Mouse (Mus musculus): ENCODE measurements around the gene Wdfy2. TPM values are rescaled to one million over a fixed set of nuclear protein-coding genes. Genes with fewer than 3 reads are reported as not detected.

Gene Wdfy2
- polyA plus RNA-seq, 1 experiment: 11.2 TPM

DNA sequence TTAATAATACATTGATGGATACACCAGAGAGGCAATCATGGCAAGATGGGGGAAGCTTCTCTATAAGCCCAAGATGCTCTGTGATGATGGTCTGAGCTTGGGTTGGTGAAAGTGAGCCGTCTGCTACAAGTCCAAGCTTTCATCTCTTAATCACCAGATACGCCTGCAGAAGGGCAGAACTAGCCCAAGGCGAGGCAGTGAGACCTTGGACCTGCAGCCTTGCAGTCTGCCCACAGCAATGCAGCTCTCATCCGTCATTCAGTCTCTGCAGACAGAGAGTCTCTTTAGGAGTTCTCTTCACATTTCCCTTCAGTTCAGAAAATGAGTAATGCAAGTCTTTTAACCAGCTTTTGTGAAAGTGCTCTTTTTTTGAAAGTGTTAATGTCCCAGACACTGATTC, 20.4 kb downstream of the Wdfy2 start:
- Histone ChIP-seq H3K4me1 (ENCODE audit: control insufficient read depth, insufficient read depth, low read length) (no peaks in the 10 kb centered on the region), H3K27me3 (ENCODE audit: control insufficient read depth, insufficient read depth, low read length, poor library complexity, severe bottlenecking) (no peaks in the 10 kb centered on the region), H3K36me3 (ENCODE audit: control insufficient read depth, insufficient read depth, low read length, poor library complexity, severe bottlenecking) (no peaks in the 10 kb centered on the region), H3K9ac (ENCODE audit: low read depth, poor library complexity, severe bottlenecking) (no peak overlapping the region), H3K4me3 (ENCODE audit: low read depth, low read length) (no peak overlapping the region), H3K9me3 (replicated peaks; ENCODE audit: control insufficient read depth, insufficient read depth, low read length, poor library complexity, severe bottlenecking) (no peaks in the 10 kb centered on the region), H3K27ac (ENCODE audit: insufficient read depth, low read length) (no peak overlapping the region)
- TF ChIP-seq POLR2A (IDR thresholded peaks at IDR 0.05; ENCODE audit: insufficient read depth, low read length): no peak
- no peak for TF ChIP-seq CTCF (IDR thresholded peaks at IDR 0.05; ENCODE audit: low read depth, low read length)
- TF ChIP-seq EP300 (IDR thresholded peaks at IDR 0.05; ENCODE audit: insufficient read depth, low read depth, low read length): no peak

- Histone ChIP-seq H3K36me3 (ENCODE audit: control insufficient read depth, insufficient read depth, low read length, poor library complexity, severe bottlenecking) (no peaks in the 10 kb centered on the region), H3K9me3 (replicated peaks; ENCODE audit: control insufficient read depth, insufficient read depth, low read length, poor library complexity, severe bottlenecking) (no peaks in the 10 kb centered on the region), H3K27me3 (ENCODE audit: control insufficient read depth, insufficient read depth, low read length, poor library complexity, severe bottlenecking) (no peaks in the 10 kb centered on the region), H3K27ac (ENCODE audit: insufficient read depth, low read length) (no peak overlapping the region), H3K4me3 (ENCODE audit: low read depth, low read length) (no peak overlapping the region), H3K4me1 (ENCODE audit: control insufficient read depth, insufficient read depth, low read length) (no peaks in the 10 kb centered on the region), H3K9ac (ENCODE audit: low read depth, poor library complexity, severe bottlenecking) (no peak overlapping the region)
- TF ChIP-seq CTCF (IDR thresholded peaks at IDR 0.05; ENCODE audit: low read depth, low read length): no peak
- no peak for TF ChIP-seq EP300 (IDR thresholded peaks at IDR 0.05; ENCODE audit: insufficient read depth, low read depth, low read length)
- TF ChIP-seq POLR2A (IDR thresholded peaks at IDR 0.05; ENCODE audit: insufficient read depth, low read length): no peak
These were observed 20.8 kb downstream of the Wdfy2 start for GRCm38 (mm10) chr14:62858311-62858710.

GRCm38 (mm10) chr14:62862564-62862963, 25.1 kb downstream of the Wdfy2 start:
- H3K9ac ChIP-seq (ENCODE audit: low read depth, poor library complexity, severe bottlenecking): no peak overlapping the region
- no peaks in the 10 kb centered on the region for H3K36me3 ChIP-seq (ENCODE audit: control insufficient read depth, insufficient read depth, low read length, poor library complexity, severe bottlenecking)
- H3K4me1 ChIP-seq (ENCODE audit: control insufficient read depth, insufficient read depth, low read length): no peaks in the 10 kb centered on the region
- TF ChIP-seq CTCF (IDR thresholded peaks at IDR 0.05; ENCODE audit: low read depth, low read length): no peak
- no peak for TF ChIP-seq EP300 (IDR thresholded peaks at IDR 0.05; ENCODE audit: insufficient read depth, low read depth, low read length)
- H3K27me3 ChIP-seq (ENCODE audit: control insufficient read depth, insufficient read depth, low read length, poor library complexity, severe bottlenecking): no peaks in the 10 kb centered on the region
- no peak overlapping the region for H3K27ac ChIP-seq (ENCODE audit: insufficient read depth, low read length)
- no peaks in the 10 kb centered on the region for H3K9me3 ChIP-seq (replicated peaks; ENCODE audit: control insufficient read depth, insufficient read depth, low read length, poor library complexity, severe bottlenecking)
- H3K4me3 ChIP-seq (ENCODE audit: low read depth, low read length): no peak overlapping the region

DNA sequence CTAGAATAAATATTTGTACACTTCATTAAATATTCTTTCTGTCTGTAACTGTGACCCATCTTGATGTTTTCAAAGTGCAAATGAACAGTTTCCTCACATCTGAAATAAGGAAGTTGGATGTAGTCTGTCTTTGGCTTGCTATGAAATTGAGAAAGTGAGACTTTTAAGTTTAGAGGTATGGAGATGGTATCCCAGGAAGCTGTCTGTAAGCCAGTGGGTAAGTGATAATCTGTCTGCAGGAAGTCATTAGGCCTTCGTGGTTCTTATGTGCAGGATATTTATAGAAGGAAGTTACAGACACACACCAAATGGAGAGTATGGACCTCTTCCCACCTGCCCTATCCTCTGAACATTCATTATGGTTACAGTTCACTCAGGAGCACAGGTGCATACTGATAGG, 26.8 kb downstream of the Wdfy2 start:
- Histone ChIP-seq H3K9ac (ENCODE audit: low read depth, poor library complexity, severe bottlenecking) (no peak overlapping the region), H3K4me1 (ENCODE audit: control insufficient read depth, insufficient read depth, low read length) (no peaks in the 10 kb centered on the region), H3K27ac (ENCODE audit: insufficient read depth, low read length) (no peak overlapping the region), H3K9me3 (replicated peaks; ENCODE audit: control insufficient read depth, insufficient read depth, low read length, poor library complexity, severe bottlenecking) (no peaks in the 10 kb centered on the region), H3K27me3 (ENCODE audit: control insufficient read depth, insufficient read depth, low read length, poor library complexity, severe bottlenecking) (no peaks in the 10 kb centered on the region), H3K4me3 (ENCODE audit: low read depth, low read length) (no peak overlapping the region), H3K36me3 (ENCODE audit: control insufficient read depth, insufficient read depth, low read length, poor library complexity, severe bottlenecking) (no peaks in the 10 kb centered on the region)
- TF ChIP-seq POLR2A (IDR thresholded peaks at IDR 0.05; ENCODE audit: insufficient read depth, low read length) (no peak), CTCF (IDR thresholded peaks at IDR 0.05; ENCODE audit: low read depth, low read length) (no peak), EP300 (IDR thresholded peaks at IDR 0.05; ENCODE audit: insufficient read depth, low read depth, low read length) (no peak)

GRCm38 (mm10) chr14:62865405-62865804, 27.9 kb downstream of the Wdfy2 start:
- no peaks in the 10 kb centered on the region for H3K36me3 ChIP-seq (ENCODE audit: control insufficient read depth, insufficient read depth, low read length, poor library complexity, severe bottlenecking)
- no peaks in the 10 kb centered on the region for H3K4me1 ChIP-seq (ENCODE audit: control insufficient read depth, insufficient read depth, low read length)
- TF ChIP-seq POLR2A (IDR thresholded peaks at IDR 0.05; ENCODE audit: insufficient read depth, low read length) (no peak), CTCF (IDR thresholded peaks at IDR 0.05; ENCODE audit: low read depth, low read length) (no peak), EP300 (IDR thresholded peaks at IDR 0.05; ENCODE audit: insufficient read depth, low read depth, low read length) (no peak)
- H3K27ac ChIP-seq (ENCODE audit: insufficient read depth, low read length): no peak overlapping the region
- no peak overlapping the region for H3K4me3 ChIP-seq (ENCODE audit: low read depth, low read length)
- no peaks in the 10 kb centered on the region for H3K27me3 ChIP-seq (ENCODE audit: control insufficient read depth, insufficient read depth, low read length, poor library complexity, severe bottlenecking)
- H3K9ac ChIP-seq (ENCODE audit: low read depth, poor library complexity, severe bottlenecking): no peak overlapping the region
- H3K9me3 ChIP-seq (replicated peaks; ENCODE audit: control insufficient read depth, insufficient read depth, low read length, poor library complexity, severe bottlenecking): no peaks in the 10 kb centered on the region

DNA sequence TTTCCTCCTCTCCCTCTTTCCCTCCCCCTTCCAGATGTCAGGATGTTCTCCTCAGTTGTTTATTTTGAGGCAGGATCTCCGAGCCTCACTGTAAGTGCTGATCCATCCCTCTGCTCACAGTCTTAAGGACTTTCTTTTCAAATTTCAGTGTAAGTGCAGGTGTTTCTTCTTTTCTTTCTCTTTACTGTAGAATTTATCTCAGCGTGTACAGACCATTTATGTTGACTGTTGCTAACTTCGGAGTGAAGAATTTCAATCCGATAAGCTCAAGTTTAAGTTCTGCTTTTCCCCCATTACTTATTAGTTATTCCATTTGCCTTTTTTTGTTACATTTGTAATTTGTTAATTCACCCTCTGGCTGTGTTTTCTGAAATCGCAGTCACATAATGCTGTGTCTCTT, 29.6 kb downstream of the Wdfy2 start:
- H3K27me3 ChIP-seq (ENCODE audit: control insufficient read depth, insufficient read depth, low read length, poor library complexity, severe bottlenecking): no peaks in the 10 kb centered on the region
- H3K36me3 ChIP-seq (ENCODE audit: control insufficient read depth, insufficient read depth, low read length, poor library complexity, severe bottlenecking): no peaks in the 10 kb centered on the region
- H3K9ac ChIP-seq (ENCODE audit: low read depth, poor library complexity, severe bottlenecking): no peak overlapping the region
- no peaks in the 10 kb centered on the region for H3K4me1 ChIP-seq (ENCODE audit: control insufficient read depth, insufficient read depth, low read length)
- no peak for TF ChIP-seq CTCF (IDR thresholded peaks at IDR 0.05; ENCODE audit: low read depth, low read length)
- no peak for TF ChIP-seq EP300 (IDR thresholded peaks at IDR 0.05; ENCODE audit: insufficient read depth, low read depth, low read length)
- TF ChIP-seq POLR2A (IDR thresholded peaks at IDR 0.05; ENCODE audit: insufficient read depth, low read length): no peak
- no peak overlapping the region for H3K27ac ChIP-seq (ENCODE audit: insufficient read depth, low read length)
- H3K9me3 ChIP-seq (replicated peaks; ENCODE audit: control insufficient read depth, insufficient read depth, low read length, poor library complexity, severe bottlenecking): no peaks in the 10 kb centered on the region
- no peak overlapping the region for H3K4me3 ChIP-seq (ENCODE audit: low read depth, low read length)

Measured in ES-Bruce4 (cell line).